Mouse (Mus musculus): ENCODE results near the gene Usp12. TPM values are rescaled to one million over a fixed set of nuclear protein-coding genes. Genes with fewer than 3 reads are reported as not detected.

The Usp12 gene
- polyA plus RNA-seq, 1 experiment from 2014 or later = 19.8 TPM

DNA sequence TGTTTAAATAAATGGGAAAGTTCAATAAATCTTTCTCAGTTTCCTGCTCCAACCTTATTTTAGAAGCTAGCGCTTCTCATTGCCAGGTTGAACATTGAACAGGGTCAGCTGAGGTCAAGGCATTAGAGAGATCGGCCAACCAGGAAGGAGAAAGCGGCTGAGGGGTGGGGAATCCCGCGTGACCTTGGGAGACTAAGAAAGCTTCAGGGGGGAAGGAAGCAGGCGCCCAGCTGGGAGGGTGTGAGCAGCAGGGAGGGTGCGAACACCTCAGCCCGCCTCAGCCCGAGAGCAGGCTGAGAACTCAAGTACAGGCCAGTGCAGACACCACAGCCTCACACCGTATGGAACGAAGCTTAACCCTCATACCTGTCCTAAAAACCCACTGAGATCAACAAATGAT, 22.8 kb downstream of the Usp12 start:
- H3K4me2 ChIP-seq (replicated peaks) = no peak overlapping the region
- WGBS = 52% methylated on average over 11 of the region's 11 CpGs
- no peaks in the 10 kb centered on the region; the same call in 1 of the 2 replicates for H3K9me3 ChIP-seq
- H3K4me3 ChIP-seq = no peak overlapping the region
- no peaks in the 10 kb centered on the region for H3K27me3 ChIP-seq
- H3K36me3 ChIP-seq = peaks cover 5% of the 10 kb centered on the region; the same call in 1 of the 2 replicates
- ATAC-seq (ENCODE audit: low FRiP score, low read depth) = no peak
- no peak overlapping the region for H3K27ac ChIP-seq (replicated peaks)
- H3K4me1 ChIP-seq = peaks cover 8% of the 10 kb centered on the region
- no peak overlapping the region for H3K9ac ChIP-seq (replicated peaks)

DNA sequence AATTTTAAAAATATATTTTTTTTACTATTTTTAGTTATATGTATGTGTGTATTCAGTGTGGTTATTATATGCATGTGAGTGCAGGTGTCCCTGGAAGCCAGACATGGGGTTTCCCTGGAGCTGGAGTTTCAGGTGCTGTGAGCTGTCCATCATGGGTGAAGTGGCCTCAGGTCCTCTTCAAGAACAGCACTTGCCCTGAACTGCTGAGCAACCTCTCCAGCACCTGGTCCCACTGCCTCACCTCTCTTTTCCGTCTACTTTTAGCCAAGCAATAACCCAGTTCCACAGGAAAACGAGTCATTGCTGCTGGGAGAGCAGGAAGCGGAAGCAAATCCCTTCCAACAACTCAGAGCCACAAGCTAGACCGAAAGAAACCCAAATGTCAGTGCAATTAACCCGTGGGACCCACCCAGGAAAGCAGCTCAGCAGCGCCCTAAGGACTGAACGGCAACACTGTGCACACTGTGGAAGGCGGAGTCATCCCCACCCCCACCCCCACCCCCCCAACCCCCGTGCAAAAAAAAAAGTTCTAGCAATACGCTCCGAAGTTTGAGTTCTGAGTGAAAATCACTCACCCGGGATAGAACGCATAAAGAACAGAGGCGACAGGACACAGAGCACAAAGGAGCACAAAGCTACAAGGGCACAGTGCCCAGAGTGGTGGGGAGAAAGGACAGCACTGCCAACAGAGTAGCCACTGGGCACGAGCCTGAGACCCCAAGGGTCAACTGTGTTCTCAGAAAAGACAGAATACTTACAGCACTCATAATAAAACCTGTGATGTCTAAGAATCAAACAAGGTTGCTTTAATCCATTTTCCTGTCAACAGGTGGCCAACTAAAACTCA, 24.6 kb downstream of the Usp12 start:
- no peak overlapping the region for H3K9ac ChIP-seq (replicated peaks)
- 63% methylated on average over 15 of the region's 15 CpGs for WGBS
- no peaks in the 10 kb centered on the region; the same call in 1 of the 2 replicates for H3K9me3 ChIP-seq
- H3K27ac ChIP-seq (replicated peaks) = no peak overlapping the region
- H3K4me3 ChIP-seq = no peak overlapping the region
- peaks cover 8% of the 10 kb centered on the region for H3K4me1 ChIP-seq
- H3K36me3 ChIP-seq = peaks cover 14% of the 10 kb centered on the region
- no peaks in the 10 kb centered on the region for H3K27me3 ChIP-seq
- no peak overlapping the region for H3K4me2 ChIP-seq (replicated peaks)
- no peak for ATAC-seq (ENCODE audit: low FRiP score, low read depth)

DNA sequence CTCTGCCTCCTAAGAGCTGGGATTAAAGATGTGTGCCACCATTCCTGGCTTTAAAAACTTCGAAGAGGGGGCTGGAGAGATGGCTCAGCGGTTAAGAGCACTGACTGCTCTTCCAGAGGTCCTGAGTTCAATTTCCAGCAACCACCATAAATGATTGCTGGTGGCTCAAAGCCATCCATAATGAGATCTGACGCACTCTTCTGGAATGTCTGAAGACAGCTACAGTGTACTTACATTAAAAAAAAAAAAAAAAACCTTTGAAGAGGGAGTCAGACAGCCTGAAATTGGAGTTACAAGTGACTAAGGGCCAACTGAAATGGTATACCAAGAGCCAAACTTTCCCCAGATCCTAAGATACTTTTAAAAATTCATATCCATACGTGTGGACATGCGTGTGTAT, 29.0 kb downstream of the Usp12 start:
- Histone ChIP-seq H3K9ac (replicated peaks) (no peak overlapping the region), H3K4me1 (peaks cover 1% of the 10 kb centered on the region; the same call in 1 of the 2 replicates), H3K36me3 (peaks cover 25% of the 10 kb centered on the region), H3K27me3 (no peaks in the 10 kb centered on the region), H3K4me2 (replicated peaks) (no peak overlapping the region), H3K9me3 (no peaks in the 10 kb centered on the region), H3K4me3 (no peak overlapping the region), H3K27ac (replicated peaks) (no peak overlapping the region)
- 93% methylated on average over 5 of the region's 5 CpGs for WGBS
- no peak for ATAC-seq (ENCODE audit: low FRiP score, low read depth)

DNA sequence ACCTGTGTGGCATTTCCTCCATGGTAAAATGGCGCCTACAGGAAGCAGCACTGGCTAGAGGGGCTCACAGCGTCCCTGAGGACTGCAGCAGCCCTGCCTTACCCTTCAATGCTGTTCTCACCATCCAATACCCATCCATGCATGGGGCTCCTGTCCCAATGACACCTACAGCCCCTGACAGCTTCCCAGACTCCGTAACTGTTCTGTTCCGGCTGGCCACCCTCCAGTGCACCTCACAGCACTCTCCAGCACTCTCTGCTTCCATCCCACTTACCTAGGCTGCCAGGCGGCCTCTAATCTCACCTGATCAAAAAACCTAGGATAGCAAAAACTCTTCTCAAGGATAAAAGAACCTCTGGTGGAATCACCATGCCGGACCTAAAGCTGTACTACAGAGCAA, 35.6 kb downstream of the Usp12 start:
- Histone ChIP-seq H3K9me3 (no peaks in the 10 kb centered on the region), H3K27ac (replicated peaks) (no peak overlapping the region), H3K4me1 (no peaks in the 10 kb centered on the region), H3K9ac (replicated peaks) (no peak overlapping the region), H3K4me2 (replicated peaks) (no peak overlapping the region), H3K27me3 (no peaks in the 10 kb centered on the region), H3K4me3 (no peak overlapping the region), H3K36me3 (peaks cover 23% of the 10 kb centered on the region)
- ATAC-seq (ENCODE audit: low FRiP score, low read depth) = no peak
- 86% methylated on average over 6 of the region's 6 CpGs for WGBS

DNA sequence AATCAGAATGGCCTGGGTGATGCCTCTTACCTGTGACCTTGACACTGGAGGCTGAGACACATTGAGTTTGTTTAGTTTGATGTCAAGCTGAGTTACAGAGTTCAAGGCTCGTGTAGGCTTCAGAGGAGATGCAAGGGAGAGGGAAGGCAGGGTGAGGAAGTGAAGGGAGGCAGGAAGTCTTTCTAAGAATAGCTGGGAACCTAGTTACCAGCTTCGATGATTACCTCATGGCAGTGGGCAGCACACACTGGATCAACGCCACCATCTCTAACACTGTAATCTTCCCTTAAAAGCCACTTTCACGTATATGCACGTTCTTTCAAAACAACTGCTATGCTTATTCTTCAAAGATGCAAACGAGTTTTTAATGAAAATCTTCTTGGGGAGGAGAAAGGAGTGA, 36.9 kb downstream of the Usp12 start:
- H3K27ac ChIP-seq (replicated peaks) = no peak overlapping the region

DNA sequence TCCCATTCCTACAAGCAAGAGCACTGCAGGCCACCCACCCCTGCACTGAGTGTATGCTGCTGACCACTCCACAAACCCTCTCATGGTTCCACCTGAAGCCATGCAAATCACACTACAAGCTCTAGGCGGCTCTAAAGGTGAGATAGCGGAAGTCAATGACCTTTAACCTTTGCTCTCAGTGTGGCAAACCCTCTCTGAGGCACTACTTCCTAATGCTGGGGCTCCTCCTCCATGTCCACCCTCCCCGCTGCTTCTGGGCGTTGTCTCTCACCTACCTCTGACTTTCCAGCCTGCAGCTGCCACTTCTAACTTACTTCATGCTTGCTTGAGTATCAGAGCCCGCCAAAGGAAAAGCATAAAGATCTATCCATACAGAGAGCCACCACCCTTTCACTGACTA, 37.5 kb downstream of the Usp12 start:
- H3K4me2 ChIP-seq (replicated peaks) = no peak overlapping the region
- H3K9me3 ChIP-seq = no peaks in the 10 kb centered on the region
- ATAC-seq (ENCODE audit: low FRiP score, low read depth) = no peak
- peaks cover 28% of the 10 kb centered on the region for H3K36me3 ChIP-seq
- H3K27ac ChIP-seq (replicated peaks) = no peak overlapping the region
- H3K9ac ChIP-seq (replicated peaks) = no peak overlapping the region
- no peaks in the 10 kb centered on the region for H3K4me1 ChIP-seq
- no peak overlapping the region for H3K4me3 ChIP-seq
- 83% methylated on average over 5 of the region's 5 CpGs for WGBS
- H3K27me3 ChIP-seq = no peaks in the 10 kb centered on the region

More for the DNA sequence above, 36.9 kb downstream of the Usp12 start:
- Histone ChIP-seq H3K36me3 (peaks cover 29% of the 10 kb centered on the region), H3K4me3 (no peak overlapping the region), H3K9me3 (no peaks in the 10 kb centered on the region), H3K27me3 (no peaks in the 10 kb centered on the region), H3K9ac (replicated peaks) (no peak overlapping the region), H3K4me2 (replicated peaks) (no peak overlapping the region), H3K4me1 (no peaks in the 10 kb centered on the region)
- ATAC-seq (ENCODE audit: low FRiP score, low read depth) = no peak
- 80% methylated on average over 6 of the region's 6 CpGs for WGBS

DNA sequence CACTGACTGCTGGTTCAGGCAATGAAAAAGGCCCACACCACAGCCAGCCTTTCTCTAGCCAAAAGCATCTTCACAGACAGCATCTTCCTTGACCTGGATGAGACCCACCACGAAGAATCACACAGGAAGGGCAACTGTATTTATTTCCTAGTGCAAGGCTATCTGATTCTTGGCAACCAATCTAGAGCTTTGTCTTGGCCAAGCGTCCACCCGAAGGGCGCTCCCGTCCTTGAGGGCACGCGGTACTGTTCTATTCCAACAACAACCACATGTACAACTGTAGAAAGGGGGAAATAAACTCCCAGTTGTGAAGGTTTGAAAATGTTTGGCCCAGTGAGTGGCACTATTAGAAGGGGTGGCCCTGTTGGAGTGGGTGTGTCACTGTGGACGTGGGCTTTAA, 41.6 kb downstream of the Usp12 start:
- Histone ChIP-seq H3K27me3 (no peaks in the 10 kb centered on the region), H3K4me3 (no peak overlapping the region), H3K4me1 (no peaks in the 10 kb centered on the region), H3K27ac (replicated peaks) (no peak overlapping the region), H3K36me3 (peaks cover 47% of the 10 kb centered on the region), H3K9ac (replicated peaks) (no peak overlapping the region), H3K4me2 (replicated peaks) (no peak overlapping the region), H3K9me3 (no peaks in the 10 kb centered on the region)
- no peak for ATAC-seq (ENCODE audit: low FRiP score, low read depth)
- 96% methylated on average over 8 of the region's 8 CpGs for WGBS

DNA sequence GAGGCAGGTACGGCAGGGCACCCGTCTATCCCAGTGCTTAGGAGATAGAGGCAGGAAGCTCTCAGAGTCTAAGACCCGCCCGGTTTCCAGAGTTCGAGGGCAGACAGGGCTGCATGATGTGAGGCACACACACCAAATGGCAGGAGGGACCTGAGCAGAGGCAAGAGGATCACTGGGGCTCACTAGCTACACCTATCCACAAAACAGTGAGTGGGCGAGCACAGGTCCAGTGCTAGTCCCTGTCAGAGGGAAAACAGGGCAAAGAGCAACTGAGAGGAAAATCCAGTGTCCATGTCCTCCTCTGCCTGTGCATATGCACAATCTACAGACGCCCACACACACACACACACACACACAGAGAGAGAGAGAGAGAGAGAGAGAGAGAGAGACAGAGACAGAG, 43.8 kb downstream of the Usp12 start:
- no peaks in the 10 kb centered on the region for H3K4me1 ChIP-seq
- 90% methylated on average over 7 of the region's 7 CpGs for WGBS
- no peak overlapping the region for H3K27ac ChIP-seq (replicated peaks)
- peaks cover 49% of the 10 kb centered on the region for H3K36me3 ChIP-seq
- no peak for ATAC-seq (ENCODE audit: low FRiP score, low read depth)
- H3K9me3 ChIP-seq = no peaks in the 10 kb centered on the region
- H3K4me2 ChIP-seq (replicated peaks) = no peak overlapping the region
- H3K4me3 ChIP-seq = no peak overlapping the region
- no peaks in the 10 kb centered on the region for H3K27me3 ChIP-seq
- H3K9ac ChIP-seq (replicated peaks) = no peak overlapping the region

DNA sequence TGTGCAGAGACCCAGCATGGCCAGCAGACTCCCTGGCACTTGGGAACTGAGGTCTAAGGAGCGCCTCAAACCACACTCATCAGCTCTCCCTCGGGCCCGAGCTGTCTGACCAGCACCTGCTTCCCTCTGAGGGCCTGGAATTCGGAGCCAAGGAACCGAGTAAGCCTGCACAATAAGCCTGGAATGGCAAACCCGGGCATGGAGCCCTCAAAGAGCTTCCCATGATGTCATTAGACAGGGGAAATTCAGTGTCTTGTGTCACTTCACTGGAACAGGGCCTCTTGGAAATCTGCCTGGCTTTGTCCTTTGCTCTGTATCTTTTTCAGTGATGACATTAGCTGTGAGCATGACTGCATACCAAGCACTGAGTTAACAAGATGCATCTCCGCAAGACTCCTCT, 44.5 kb downstream of the Usp12 start:
- no peak for ATAC-seq (ENCODE audit: low FRiP score, low read depth)
- WGBS = 90% methylated on average over 7 of the region's 7 CpGs
- H3K4me2 ChIP-seq (replicated peaks) = no peak overlapping the region
- no peaks in the 10 kb centered on the region for H3K4me1 ChIP-seq
- H3K9me3 ChIP-seq = no peaks in the 10 kb centered on the region
- no peak overlapping the region for H3K9ac ChIP-seq (replicated peaks)
- no peak overlapping the region for H3K4me3 ChIP-seq
- no peak overlapping the region for H3K27ac ChIP-seq (replicated peaks)
- H3K36me3 ChIP-seq = peaks cover 49% of the 10 kb centered on the region
- no peaks in the 10 kb centered on the region for H3K27me3 ChIP-seq

DNA sequence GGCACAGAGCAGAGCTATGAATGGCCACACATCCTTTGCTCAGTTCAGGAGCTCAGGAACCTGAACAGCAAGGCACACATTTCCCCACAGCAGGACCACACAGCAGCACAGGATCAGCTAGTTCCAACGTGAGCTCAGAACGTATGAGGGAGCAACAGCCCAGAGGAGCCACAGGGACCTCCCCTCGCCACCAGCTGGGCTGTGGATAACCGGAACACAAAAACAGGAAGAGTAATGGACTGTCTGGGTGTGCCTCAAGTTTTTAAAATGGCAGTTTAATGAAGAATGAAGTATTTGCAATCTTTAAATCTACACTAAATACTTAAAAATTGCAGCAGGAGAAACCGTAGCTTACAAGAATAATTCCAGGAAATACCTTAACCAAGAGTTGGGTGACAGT, 44.9 kb downstream of the Usp12 start:
- Histone ChIP-seq H3K27me3 (no peaks in the 10 kb centered on the region), H3K36me3 (peaks cover 49% of the 10 kb centered on the region), H3K9me3 (no peaks in the 10 kb centered on the region), H3K9ac (replicated peaks) (no peak overlapping the region), H3K4me2 (replicated peaks) (no peak overlapping the region), H3K4me3 (no peak overlapping the region), H3K27ac (replicated peaks) (no peak overlapping the region), H3K4me1 (no peaks in the 10 kb centered on the region)
- WGBS = 91% methylated on average over 5 of the region's 5 CpGs
- no peak for ATAC-seq (ENCODE audit: low FRiP score, low read depth)

DNA sequence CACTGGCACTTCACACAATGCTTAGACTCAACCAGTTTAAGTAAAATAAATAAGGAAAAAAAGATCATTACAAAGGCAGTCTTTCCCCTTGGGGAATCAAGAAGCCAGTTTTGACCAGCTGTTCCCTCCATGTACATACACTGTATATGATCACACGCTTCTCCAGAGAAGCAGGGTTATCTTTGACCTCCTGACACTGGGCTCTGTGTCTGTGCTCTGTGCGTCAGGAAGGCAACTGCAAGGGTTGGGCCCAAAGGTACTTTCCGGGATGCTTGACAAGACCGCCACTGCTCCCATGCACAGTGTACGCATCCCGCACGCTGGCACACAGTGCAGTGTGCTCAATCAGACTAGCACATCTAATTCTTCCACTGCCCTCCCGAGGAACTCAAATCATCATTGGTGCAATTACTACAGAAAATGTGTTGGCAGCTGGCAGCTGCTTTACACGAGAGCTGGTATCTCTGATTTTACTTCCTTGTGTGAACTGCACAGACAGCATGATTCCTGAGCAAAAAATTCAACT, 57.8 kb downstream of the Usp12 start:
- Histone ChIP-seq H3K9me3 (no peaks in the 10 kb centered on the region), H3K4me2 (replicated peaks) (no peak overlapping the region), H3K27ac (replicated peaks) (no peak overlapping the region), H3K9ac (replicated peaks) (no peak overlapping the region), H3K27me3 (no peaks in the 10 kb centered on the region), H3K4me1 (no peaks in the 10 kb centered on the region), H3K36me3 (peaks cover 50% of the 10 kb centered on the region), H3K4me3 (no peak overlapping the region)
- no peak for ATAC-seq (ENCODE audit: low FRiP score, low read depth)
- WGBS = 86% methylated on average over 9 of the region's 9 CpGs

DNA sequence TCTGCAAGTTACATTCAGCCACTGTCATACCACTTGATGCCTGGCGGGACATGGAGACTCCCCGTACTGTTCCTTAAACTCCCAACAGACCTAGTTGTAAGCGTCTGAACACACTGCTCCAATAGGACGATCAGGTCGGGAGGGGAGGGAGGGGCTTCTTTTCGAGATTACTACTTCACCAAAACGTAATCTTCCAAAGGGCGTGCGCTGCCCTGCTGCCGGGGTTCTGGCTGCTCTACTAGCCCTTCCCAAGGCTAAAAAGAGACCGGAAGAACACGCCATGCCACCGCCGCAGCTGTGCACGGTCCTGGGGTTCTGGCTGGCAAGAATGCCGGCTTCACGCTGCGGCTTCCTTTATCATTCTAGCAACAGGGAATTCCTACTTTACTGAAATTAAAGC, 58.5 kb downstream of the Usp12 start:
- Histone ChIP-seq H3K9me3 (no peaks in the 10 kb centered on the region), H3K9ac (replicated peaks) (no peak overlapping the region), H3K27ac (replicated peaks) (no peak overlapping the region), H3K4me1 (no peaks in the 10 kb centered on the region), H3K36me3 (peaks cover 50% of the 10 kb centered on the region), H3K4me3 (no peak overlapping the region), H3K27me3 (no peaks in the 10 kb centered on the region), H3K4me2 (replicated peaks) (no peak overlapping the region)
- ATAC-seq (ENCODE audit: low FRiP score, low read depth) = no peak
- WGBS = 80% methylated on average over 18 of the region's 18 CpGs

All from midbrain, embryonic 12.5 days (tissue).